Mouse (Mus musculus): Measurements from ENCODE around the gene Fhod1. TPM values are rescaled to one million over a fixed set of nuclear protein-coding genes. Genes with fewer than 3 reads are reported as not detected.

The Fhod1 gene
- total and polyA plus RNA-seq, 3 experiments: 0.81 to 8.1 (median 3.1) TPM

GRCm38 (mm10) chr8:105282239-105282638, 65.5 kb downstream of the Fhod1 start:
- Histone ChIP-seq H3K4me2 (ENCODE audit: insufficient read depth, low read depth, poor library complexity, severe bottlenecking) (no peak overlapping the region), H3K27ac (ENCODE audit: insufficient read depth, low read depth) (no peak overlapping the region), H3K4me3 (replicated peaks in 1 of 3; ENCODE audit: low read depth in 2 of 3, low read length in 2 of 3, poor library complexity in 1 of 3) (no peak overlapping the region), H3K79me2 (replicated peaks; ENCODE audit: control insufficient read depth, extremely low read depth, insufficient read depth, poor library complexity, severe bottlenecking) (no peaks in the 10 kb centered on the region), H3K36me3 (replicated peaks in 1 of 2; ENCODE audit: control insufficient read depth in 1 of 2, insufficient read depth in 1 of 2, low read length in 1 of 2) (peaks cover 13 to 70% of the 10 kb centered on the region in 2 experiments), H3K4me1 (ENCODE audit: control insufficient read depth in 1 of 2, insufficient read depth in 2 of 2) (peaks cover 2 to 6% of the 10 kb centered on the region in 2 experiments; a peak in 3 of 4 replicates), H3K9ac (ENCODE audit: insufficient read depth, low read depth) (no peak overlapping the region), H3K9me3 (replicated peaks; ENCODE audit: low read length) (no peaks in the 10 kb centered on the region), H3K27me3 (replicated peaks) (no peaks in the 10 kb centered on the region)
- TF ChIP-seq RCOR1 (conservative IDR thresholded peaks at IDR 0.05; ENCODE audit: low read depth, low read length): no peak
- no peak for TF ChIP-seq SIN3A (IDR thresholded peaks at IDR 0.05; ENCODE audit: low read length)
- no peak for TF ChIP-seq MYC (IDR thresholded peaks at IDR 0.05; ENCODE audit: low read depth, low read length)
- no peak for TF ChIP-seq TBP (conservative IDR thresholded peaks at IDR 0.05; ENCODE audit: low read depth, low read length)
- TF ChIP-seq JUND (conservative IDR thresholded peaks at IDR 0.05; ENCODE audit: low read depth, low read length): no peak
- no peak for TF ChIP-seq CHD1 (IDR thresholded peaks at IDR 0.05; ENCODE audit: low read depth, low read length)
- no peak for TF ChIP-seq POLR2A (IDR thresholded peaks at IDR 0.05; ENCODE audit: low read depth, low read length)
- no peak for TF ChIP-seq NRF1 (IDR thresholded peaks at IDR 0.05; ENCODE audit: low read depth, low read length)
- TF ChIP-seq ZC3H11A (IDR thresholded peaks at IDR 0.05; ENCODE audit: low read depth, low read length): no peak
- no peak for TF ChIP-seq E2F4 (IDR thresholded peaks at IDR 0.05; ENCODE audit: insufficient replicate concordance, low read depth, low read length)
- no peak for TF ChIP-seq CTCF (conservative IDR thresholded peaks at IDR 0.05 in 1 of 2, IDR thresholded peaks at IDR 0.05 in 1 of 2; ENCODE audit: low read depth in 2 of 2, low read length in 2 of 2)
- in situ Hi-C loops (cut with MboI; ENCODE audit: low pct_ligation_motif_present, low pct_unique_long_range_greater_than_20kb, low sequenced_read_pairs) (loop anchor here (10.0 kb wide), 1 partner anchor 157 kb away; no protein-coding TSS in a partner anchor), dilution Hi-C loops (cut with MboI; ENCODE audit: extremely low pct_ligation_motif_present, extremely low pct_unique_long_range_greater_than_20kb, low sequenced_read_pairs) (no loop called here)
- no peak for DNase-seq (ENCODE audit: extremely low read depth)

GRCm38 (mm10) chr8:105281821-105282220, 65.9 kb downstream of the Fhod1 start:
- no peak overlapping the region for H3K27ac ChIP-seq (ENCODE audit: insufficient read depth, low read depth)
- H3K4me1 ChIP-seq (ENCODE audit: control insufficient read depth in 1 of 2, insufficient read depth in 2 of 2): peaks cover 2 to 6% of the 10 kb centered on the region in 2 experiments; a peak in 3 of 4 replicates
- no peaks in the 10 kb centered on the region for H3K9me3 ChIP-seq (replicated peaks; ENCODE audit: low read length)
- H3K27me3 ChIP-seq (replicated peaks): no peaks in the 10 kb centered on the region
- dilution Hi-C loops (cut with MboI; ENCODE audit: extremely low pct_ligation_motif_present, extremely low pct_unique_long_range_greater_than_20kb, low sequenced_read_pairs): no loop called here
- H3K79me2 ChIP-seq (replicated peaks; ENCODE audit: control insufficient read depth, extremely low read depth, insufficient read depth, poor library complexity, severe bottlenecking): no peaks in the 10 kb centered on the region
- no peak overlapping the region for H3K4me2 ChIP-seq (ENCODE audit: insufficient read depth, low read depth, poor library complexity, severe bottlenecking)
- in situ Hi-C loops (cut with MboI; ENCODE audit: low pct_ligation_motif_present, low pct_unique_long_range_greater_than_20kb, low sequenced_read_pairs): loop anchor here (10.0 kb wide), 1 partner anchor 157 kb away; no protein-coding TSS in a partner anchor
- no peak overlapping the region for H3K9ac ChIP-seq (ENCODE audit: insufficient read depth, low read depth)
- peaks cover 13 to 71% of the 10 kb centered on the region in 2 experiments for H3K36me3 ChIP-seq (replicated peaks in 1 of 2; ENCODE audit: control insufficient read depth in 1 of 2, insufficient read depth in 1 of 2, low read length in 1 of 2)
- no peak for TF ChIP-seq EP300 (IDR thresholded peaks at IDR 0.05; ENCODE audit: low read length)
- no peak for TF ChIP-seq RAD21 (IDR thresholded peaks at IDR 0.05; ENCODE audit: low read depth, low read length)
- TF ChIP-seq MYC (IDR thresholded peaks at IDR 0.05; ENCODE audit: low read depth, low read length): no peak
- TF ChIP-seq BHLHE40 (IDR thresholded peaks at IDR 0.05; ENCODE audit: low read depth, low read length): no peak
- TF ChIP-seq UBTF (IDR thresholded peaks at IDR 0.05; ENCODE audit: low read depth, low read length): no peak
- TF ChIP-seq CTCF (conservative IDR thresholded peaks at IDR 0.05 in 1 of 2, IDR thresholded peaks at IDR 0.05 in 1 of 2; ENCODE audit: low read depth in 2 of 2, low read length in 2 of 2): no peak
- TF ChIP-seq E2F4 (IDR thresholded peaks at IDR 0.05; ENCODE audit: insufficient replicate concordance, low read depth, low read length): no peak
- no peak for TF ChIP-seq USF2 (conservative IDR thresholded peaks at IDR 0.05; ENCODE audit: low read depth, low read length)
- no peak for TF ChIP-seq POLR2AphosphoS2 (IDR thresholded peaks at IDR 0.05; ENCODE audit: low read depth, low read length)
- TF ChIP-seq JUND (conservative IDR thresholded peaks at IDR 0.05; ENCODE audit: low read depth, low read length): no peak
- TF ChIP-seq CHD2 (IDR thresholded peaks at IDR 0.05; ENCODE audit: low read length): no peak
- no peak for TF ChIP-seq TCF12 (IDR thresholded peaks at IDR 0.05; ENCODE audit: low read depth, low read length)
- DNase-seq (ENCODE audit: extremely low read depth): no peak
- H3K4me3 ChIP-seq (replicated peaks in 1 of 3; ENCODE audit: low read depth in 2 of 3, low read length in 2 of 3, poor library complexity in 1 of 3): no peak overlapping the region

Measured in CH12.LX (cell line).